Mouse (Mus musculus) erythroblast, embryonic 14.5 days (primary cell): ENCODE data around the gene Kctd18. TPM values are rescaled to one million over a fixed set of nuclear protein-coding genes. Genes with fewer than 3 reads are reported as not detected.

ENCODE experiments used
- H3K27me3 ChIP-seq: 2 replicates; pipeline ENCODE4 v1.6.1; 2012; ENCODE audit warnings: inconsistent platforms; ENCODE audit not compliant: control insufficient read depth
- H3K36me3 ChIP-seq: 2 replicates; pipeline ENCODE4 v1.6.1; 2012; ENCODE audit warnings: mild to moderate bottlenecking, inconsistent platforms; ENCODE audit not compliant: control insufficient read depth
- H3K4me1 ChIP-seq: 2 replicates; pipeline ENCODE4 v1.6.1; 2012; ENCODE audit warnings: inconsistent platforms; ENCODE audit not compliant: control insufficient read depth
- H3K4me3 ChIP-seq: replicated peaks from 2 replicates; pipeline ENCODE3; 2012; ENCODE audit warnings: moderate library complexity, mild to moderate bottlenecking, inconsistent platforms
- H3K9me3 ChIP-seq: 2 replicates; pipeline ENCODE4 v1.6.1; 2012; ENCODE audit warnings: low read length, inconsistent platforms, mixed read lengths; ENCODE audit not compliant: control insufficient read depth
- GATA1 ChIP-seq: IDR thresholded peaks from 2 replicates; pipeline ENCODE4 v1.6.1; 2012; ENCODE audit warnings: low read length, inconsistent platforms, mixed read lengths
- TAL1 ChIP-seq: IDR thresholded peaks from 3 replicates; pipeline ENCODE4 v1.6.1; 2012; ENCODE audit warnings: low read length, inconsistent platforms, mixed read lengths
- polyA plus RNA-seq: library from polyadenylated mRNA; stranded (reverse); fragments of >175 nt; gene quantifications from 2 replicates; pipeline ENCODE4 v1.2.3, GENCODE M21; 2012

The Kctd18 gene
- polyA plus RNA-seq: 0.28 and 0.38 TPM in 2 replicates

DNA sequence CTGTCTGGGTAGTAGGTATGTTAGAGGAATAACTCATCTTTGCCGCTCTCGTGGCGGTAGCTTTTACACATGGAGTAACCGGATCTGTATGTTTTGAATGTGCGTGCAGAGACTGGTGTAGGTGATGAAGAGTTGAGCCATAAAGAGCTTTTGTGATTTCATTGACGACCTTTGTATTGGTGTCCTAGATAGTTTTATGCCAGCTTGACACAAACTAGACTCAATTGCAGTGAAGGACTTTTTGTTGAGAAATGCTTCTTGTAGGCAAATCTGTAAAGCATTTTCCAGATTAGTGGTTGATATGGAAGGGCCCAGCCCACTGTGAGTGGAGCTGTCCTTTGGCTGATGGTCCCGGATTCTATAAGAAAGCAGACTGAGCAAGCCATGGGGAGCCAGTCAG, at the start of gene Kctd18:
Kctd18 (minus strand) TSS at position 101 of the 400 bp plus-strand sequence.
- H3K27me3 ChIP-seq: no peaks in the 10 kb centered on the region
- peaks cover 99% of the 10 kb centered on the region for H3K36me3 ChIP-seq
- H3K4me3 ChIP-seq: no peak within 1 kb of the TSS
- no peaks in the 10 kb centered on the region for H3K4me1 ChIP-seq
- H3K9me3 ChIP-seq: no peaks in the 10 kb centered on the region
- TF ChIP-seq GATA1 (no peak), TAL1 (no peak)

DNA sequence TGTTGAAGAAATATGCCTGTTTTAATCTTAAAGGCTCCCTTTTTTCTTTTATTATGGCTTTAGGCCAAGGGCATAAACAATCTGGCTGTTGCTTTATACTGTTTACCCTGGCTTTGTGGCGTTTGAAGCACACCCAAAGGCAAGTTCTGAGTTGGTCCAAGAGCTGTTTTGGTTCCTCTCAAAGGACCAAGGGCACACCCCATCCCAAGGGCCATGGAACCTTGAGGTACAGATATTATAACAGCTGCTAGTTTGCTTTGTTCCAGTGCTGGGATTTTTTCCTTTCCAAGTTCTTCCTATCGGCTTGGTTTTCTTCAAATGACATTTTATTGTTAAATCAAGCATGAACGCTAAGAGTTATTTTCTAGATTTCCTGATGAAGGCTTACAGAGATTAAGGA, 46.9 kb upstream of the Kctd18 start:
- H3K27me3 ChIP-seq: no peaks in the 10 kb centered on the region
- no peaks in the 10 kb centered on the region for H3K4me1 ChIP-seq
- TF ChIP-seq TAL1: no peak
- H3K36me3 ChIP-seq: no peaks in the 10 kb centered on the region
- no peaks in the 10 kb centered on the region for H3K9me3 ChIP-seq
- H3K4me3 ChIP-seq: no peak overlapping the region

DNA sequence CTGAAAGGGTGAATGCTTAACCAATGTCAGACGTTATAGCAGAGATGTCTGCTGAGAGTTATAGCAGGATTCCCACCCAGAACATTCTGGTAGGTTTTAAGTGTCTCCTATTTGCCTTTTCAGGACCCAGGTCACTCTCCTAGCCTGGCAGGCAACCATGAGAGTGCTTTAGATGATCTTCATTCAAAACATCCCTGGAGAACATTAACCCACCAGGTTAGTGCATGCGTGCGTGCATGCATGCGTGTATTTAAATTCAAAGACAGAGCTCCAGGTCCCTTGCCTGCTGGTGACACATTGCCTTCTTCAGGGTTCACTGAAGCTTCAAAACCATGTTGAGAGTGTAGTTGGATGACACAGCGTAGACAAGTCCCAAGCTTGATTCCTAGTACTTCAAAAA, 46.4 kb upstream of the Kctd18 start:
- no peak for TF ChIP-seq GATA1
- no peak for TF ChIP-seq TAL1

DNA sequence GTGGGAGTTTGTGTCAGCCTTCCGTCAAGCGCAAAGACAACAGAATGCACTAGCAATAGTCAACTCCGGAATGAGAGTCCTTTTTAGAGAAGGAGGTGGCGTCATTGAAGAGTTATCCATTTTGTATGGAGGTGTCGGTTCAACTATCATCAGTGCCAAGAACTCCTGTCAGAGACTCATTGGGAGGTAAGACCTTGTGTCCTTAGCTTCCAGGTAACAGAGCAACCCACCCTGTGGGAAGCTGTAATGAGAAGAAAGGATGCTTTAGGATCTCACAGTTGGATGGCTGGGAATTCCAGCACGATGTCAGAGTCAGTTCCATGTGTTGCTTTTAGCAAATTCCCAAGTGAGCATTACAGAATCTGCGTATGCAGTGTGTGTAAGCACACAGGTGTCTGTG, 43.4 kb upstream of the Kctd18 start:
- H3K4me3 ChIP-seq: no peak overlapping the region
- no peaks in the 10 kb centered on the region for H3K4me1 ChIP-seq

More for the DNA sequence above, 46.4 kb upstream of the Kctd18 start:
- Histone ChIP-seq H3K27me3 (no peaks in the 10 kb centered on the region), H3K9me3 (no peaks in the 10 kb centered on the region), H3K36me3 (no peaks in the 10 kb centered on the region), H3K4me3 (no peak overlapping the region), H3K4me1 (no peaks in the 10 kb centered on the region)

DNA sequence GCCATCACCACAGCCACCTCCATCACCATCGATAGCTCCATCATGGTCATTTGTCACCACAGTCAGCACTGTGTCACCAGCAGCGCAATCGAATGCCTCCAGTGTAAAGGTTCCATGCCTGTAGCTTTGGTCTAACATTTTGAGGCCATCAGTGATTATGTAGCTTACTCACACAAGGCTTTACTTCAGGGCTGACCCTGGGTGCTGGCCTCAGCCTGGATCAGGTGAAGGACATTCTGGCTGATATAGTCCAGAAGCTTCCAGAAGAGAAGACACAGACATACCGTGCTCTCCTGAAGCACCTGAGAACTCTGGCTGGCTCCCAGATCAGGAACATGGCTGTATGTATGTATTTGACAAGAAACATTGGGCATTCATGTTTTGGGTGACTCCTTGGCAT, 40.1 kb upstream of the Kctd18 start:
- Histone ChIP-seq H3K9me3 (no peaks in the 10 kb centered on the region), H3K36me3 (no peaks in the 10 kb centered on the region), H3K4me3 (no peak overlapping the region), H3K27me3 (no peaks in the 10 kb centered on the region), H3K4me1 (no peaks in the 10 kb centered on the region)
- TF ChIP-seq GATA1: no peak
- TF ChIP-seq TAL1: no peak

More for the DNA sequence above, 43.4 kb upstream of the Kctd18 start:
- Histone ChIP-seq H3K27me3 (no peaks in the 10 kb centered on the region), H3K36me3 (no peaks in the 10 kb centered on the region), H3K9me3 (no peaks in the 10 kb centered on the region)
- TF ChIP-seq TAL1 (no peak), GATA1 (no peak)

DNA sequence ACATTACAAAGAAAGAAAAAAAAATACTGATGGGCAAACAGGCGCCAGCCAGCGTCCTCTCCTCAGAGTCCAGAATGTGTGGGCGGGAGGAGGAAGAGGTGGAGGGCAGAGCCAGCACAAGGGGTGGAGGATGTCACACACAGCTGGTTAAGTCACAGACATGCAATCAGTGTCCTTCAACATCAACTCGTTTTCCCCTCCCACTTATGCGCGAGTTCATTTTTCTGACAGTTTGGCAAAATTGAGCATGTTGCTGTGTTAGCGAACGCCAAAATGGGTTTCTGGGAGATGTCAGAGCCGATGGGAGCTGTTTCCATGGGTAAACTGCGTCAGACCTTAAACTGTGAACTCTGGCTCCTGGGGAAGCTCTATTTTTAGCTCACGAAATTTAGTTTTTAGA, 38.2 kb upstream of the Kctd18 start:
- TF ChIP-seq TAL1: no peak
- no peak for TF ChIP-seq GATA1
- Histone ChIP-seq H3K4me3 (no peak overlapping the region), H3K36me3 (no peaks in the 10 kb centered on the region), H3K27me3 (no peaks in the 10 kb centered on the region), H3K4me1 (no peaks in the 10 kb centered on the region), H3K9me3 (no peaks in the 10 kb centered on the region)

DNA sequence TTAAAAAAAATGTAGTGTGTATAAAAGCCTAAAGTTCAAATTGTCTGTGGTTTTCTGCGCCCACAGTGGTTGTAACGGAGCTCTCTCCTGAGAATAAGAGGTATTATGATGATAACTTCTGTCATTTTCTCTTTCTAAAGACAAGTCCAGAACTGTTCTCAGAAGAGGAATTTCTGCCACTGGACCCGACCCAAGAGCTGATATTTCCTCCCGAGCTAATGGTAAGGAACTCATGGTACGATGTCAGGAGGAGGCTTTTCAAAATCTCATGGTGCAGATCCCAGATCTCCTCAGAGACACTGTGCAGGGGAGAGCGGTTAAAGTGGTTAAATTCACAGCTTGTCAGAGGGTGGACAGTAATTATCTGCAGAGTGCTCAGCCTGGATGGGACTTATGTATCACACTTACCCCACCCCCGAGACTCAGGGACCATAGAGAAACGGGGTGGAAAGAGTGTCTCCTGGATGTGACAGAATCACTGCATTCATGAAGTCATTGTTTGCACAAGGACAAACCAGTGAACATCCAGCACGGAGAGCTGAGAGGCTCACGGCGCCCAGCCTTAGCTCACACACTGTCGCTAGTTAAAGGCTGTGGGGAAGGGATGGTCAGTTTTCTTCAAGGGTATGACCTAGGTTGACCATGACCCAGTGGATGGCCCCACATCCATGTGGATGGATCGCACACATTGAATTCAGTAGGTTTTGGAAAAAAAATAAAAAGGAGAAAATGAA, 37.5 kb upstream of the Kctd18 start:
- Histone ChIP-seq H3K36me3 (no peaks in the 10 kb centered on the region), H3K4me3 (no peak overlapping the region), H3K27me3 (no peaks in the 10 kb centered on the region), H3K9me3 (no peaks in the 10 kb centered on the region), H3K4me1 (no peaks in the 10 kb centered on the region)
- TF ChIP-seq GATA1 (no peak), TAL1 (no peak)

DNA sequence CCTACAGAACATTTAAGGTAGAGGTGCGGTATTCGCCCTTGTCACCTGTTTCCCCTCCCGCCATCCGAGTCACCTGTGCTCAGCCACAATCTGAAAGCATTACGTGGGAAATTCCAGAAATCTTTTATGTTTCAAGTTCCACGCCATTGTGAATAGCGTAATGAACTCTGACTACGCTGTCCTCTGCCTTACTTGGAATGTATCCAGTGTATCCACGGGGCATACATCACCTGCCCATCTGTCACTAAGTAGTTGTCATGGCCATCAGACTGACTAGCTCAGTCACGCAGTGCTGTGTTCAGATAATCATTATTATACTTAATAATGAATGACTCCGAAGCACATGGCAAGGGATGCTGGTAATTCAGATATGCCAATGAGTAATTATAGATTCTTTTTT, 36.8 kb upstream of the Kctd18 start:
- Histone ChIP-seq H3K4me3 (no peak overlapping the region), H3K36me3 (no peaks in the 10 kb centered on the region), H3K27me3 (no peaks in the 10 kb centered on the region), H3K9me3 (no peaks in the 10 kb centered on the region), H3K4me1 (no peaks in the 10 kb centered on the region)
- TF ChIP-seq GATA1 (no peak), TAL1 (no peak)

DNA sequence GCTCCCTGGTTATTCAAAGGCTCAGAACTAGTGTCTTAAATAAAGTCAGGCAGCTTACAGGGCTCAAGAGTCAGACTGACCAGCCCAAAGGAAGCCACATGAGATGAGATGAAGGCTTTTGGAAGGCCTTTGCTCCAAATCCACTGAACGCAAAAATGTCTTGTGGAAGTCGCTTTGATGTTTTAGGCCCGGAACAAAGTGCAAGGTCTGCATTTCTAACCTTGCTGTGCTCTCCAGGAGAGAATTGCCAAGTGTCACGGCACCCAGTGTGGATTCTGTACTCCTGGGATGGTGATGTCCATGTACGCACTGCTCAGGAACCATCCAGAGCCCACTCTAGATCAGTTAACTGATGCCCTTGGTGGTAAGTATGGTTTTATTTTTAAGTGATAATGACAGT, 30.4 kb upstream of the Kctd18 start:
- H3K27me3 ChIP-seq: no peaks in the 10 kb centered on the region
- TF ChIP-seq GATA1 (no peak), TAL1 (no peak)

DNA sequence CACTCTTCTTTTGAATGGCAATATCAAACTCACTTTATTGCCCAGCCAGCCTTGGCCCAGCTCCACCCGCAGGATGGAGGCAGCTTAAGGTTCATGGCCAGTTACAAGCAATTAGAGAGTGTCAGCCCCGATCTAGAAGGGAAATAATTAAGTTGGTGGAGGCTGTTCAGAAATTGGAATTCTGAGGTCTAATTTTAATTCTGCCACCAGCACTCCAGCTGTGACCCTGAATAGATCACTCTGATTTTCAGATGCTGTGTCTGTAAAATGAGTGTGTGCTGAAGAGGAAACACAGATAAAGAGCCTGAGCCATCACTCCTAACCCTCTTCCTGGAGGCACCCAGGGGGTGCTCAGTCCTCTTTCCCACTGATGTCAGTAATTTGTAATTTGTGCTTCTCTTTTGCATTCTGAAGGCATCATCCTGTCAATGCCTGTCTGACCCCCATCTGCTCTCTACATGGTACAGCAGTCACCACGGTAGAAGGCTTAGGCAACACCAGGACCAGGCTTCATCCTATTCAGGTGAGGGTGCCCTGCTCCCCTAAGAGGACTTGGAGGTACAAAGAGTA, 28.1 kb upstream of the Kctd18 start:
- Histone ChIP-seq H3K36me3 (no peaks in the 10 kb centered on the region), H3K27me3 (no peaks in the 10 kb centered on the region), H3K4me3 (no peak overlapping the region), H3K9me3 (no peaks in the 10 kb centered on the region), H3K4me1 (no peaks in the 10 kb centered on the region)
- TF ChIP-seq GATA1: no peak
- TF ChIP-seq TAL1: no peak

More for the DNA sequence above, 30.4 kb upstream of the Kctd18 start:
- Histone ChIP-seq H3K36me3 (no peaks in the 10 kb centered on the region), H3K4me1 (no peaks in the 10 kb centered on the region), H3K9me3 (no peaks in the 10 kb centered on the region), H3K4me3 (no peak overlapping the region)
